Mouse (Mus musculus) stomach, postnatal 0 days (tissue): Measurements from ENCODE around the gene Trim24.

Experiments used
- CTCF ChIP-seq: IDR thresholded peaks from 2 replicates; pipeline ENCODE4 v1.5.1; 2016; ENCODE audit warnings: antibody characterized with exemption, low read depth, mild to moderate bottlenecking, moderate library complexity
- EP300 ChIP-seq: optimal IDR thresholded peaks from 2 replicates; pipeline ENCODE3; 2016; ENCODE audit warnings: antibody characterized with exemption

DNA sequence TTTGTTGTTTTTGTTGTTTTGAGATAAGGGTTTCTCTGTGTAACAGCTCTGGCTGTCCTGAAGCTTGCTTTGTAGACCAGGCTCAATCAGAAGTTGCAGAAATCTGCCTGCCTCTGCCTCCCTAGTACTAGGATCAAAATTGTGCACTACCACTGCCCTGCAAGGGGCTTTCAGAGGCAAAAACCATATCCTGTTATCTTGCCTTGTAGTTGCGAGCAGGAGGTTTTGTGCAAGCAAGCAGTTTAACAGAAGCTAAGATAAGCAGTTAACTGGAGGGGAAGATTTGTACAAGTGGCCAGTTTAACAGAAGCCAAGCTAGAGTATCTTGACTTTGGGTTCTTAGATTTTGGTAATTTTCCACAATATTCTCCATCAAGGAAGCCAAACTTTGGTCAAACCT is 2.2 kb downstream of the Trim24 start:
- no peak for TF ChIP-seq CTCF
- TF ChIP-seq EP300 = no peak
